Mouse (Mus musculus) myocyte (in vitro differentiated cells): ENCODE data around the gene Pak4.

Experiments used
- CEBPB ChIP-seq: IDR thresholded peaks from 2 replicates; pipeline ENCODE4 v1.6.1; 2011; ENCODE audit warnings: mild to moderate bottlenecking, moderate library complexity; ENCODE audit not compliant: poor library complexity, insufficient read depth, severe bottlenecking
- E2F4 ChIP-seq: IDR thresholded peaks from one replicate; pipeline ENCODE4 v1.6.1; 2011; ENCODE audit warnings: mild to moderate bottlenecking, control low read depth, moderate library complexity; ENCODE audit not compliant: insufficient read depth
- MYOG ChIP-seq, 3 experiments: IDR thresholded peaks; one replicate each; pipeline ENCODE4 v1.6.1; 2011; ENCODE audit warnings: control low read depth in 2 of 3, low read depth in 2 of 3, mild to moderate bottlenecking in 2 of 3; ENCODE audit not compliant: insufficient read length in 2 of 3, control insufficient read depth in 1 of 3, insufficient read depth in 1 of 3
- POLR2A ChIP-seq: IDR thresholded peaks from one replicate; pipeline ENCODE4 v1.6.1; 2011; ENCODE audit warnings: low read depth, mild to moderate bottlenecking, control low read depth, moderate library complexity; ENCODE audit not compliant: insufficient read length
- POLR2AphosphoS2 ChIP-seq: IDR thresholded peaks from one replicate; pipeline ENCODE4 v1.6.1; 2011; ENCODE audit warnings: low read depth, control low read depth; ENCODE audit not compliant: insufficient read length

DNA sequence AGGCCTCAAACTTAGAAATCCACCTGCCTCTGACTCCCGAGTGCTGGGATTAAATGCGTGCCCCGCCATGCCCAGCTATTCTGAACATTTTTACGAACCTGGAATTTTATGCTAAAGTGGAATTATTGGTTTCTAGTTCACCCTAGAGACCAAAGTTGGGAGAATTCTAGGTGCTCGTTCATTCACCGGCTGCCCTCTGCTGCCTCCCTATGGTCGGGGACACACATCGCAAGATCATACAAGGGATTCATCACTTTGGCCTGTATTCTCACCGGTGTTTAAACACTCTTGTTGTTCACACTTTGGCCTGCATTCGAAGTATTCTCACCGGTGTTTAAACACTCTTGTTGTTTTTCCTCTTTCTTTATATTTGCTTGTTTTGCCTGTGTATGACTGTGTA lies 3.0 kb upstream of the Pak4 start:
- no peak for TF ChIP-seq POLR2AphosphoS2
- no peak for TF ChIP-seq POLR2A
- TF ChIP-seq CEBPB, result no peak
- TF ChIP-seq E2F4, result no peak
- no peak for TF ChIP-seq MYOG (IDR thresholded peaks at IDR 0.05; ENCODE audit: control insufficient read depth in 1 of 3, insufficient read depth in 1 of 3, insufficient read length in 2 of 3, low read depth in 2 of 3)
